Mouse (Mus musculus) lung, postnatal 36 days (tissue): ENCODE measurements around the gene Iqub.

Source experiments
- DNase-seq: peaks from one replicate; pipeline ENCODE4 v3.0.0; 2022; ENCODE audit warnings: mixed read lengths

Gene Iqub

GRCm38 (mm10) chr6:24514552-24515284 lies at the start of gene Iqub:
Iqub (minus strand) TSS chr6:24515067.
- DNase-seq = peak; percentile 75

GRCm38 (mm10) chr6:24564081-24564480 lies 49.2 kb upstream of the Iqub start:
- DNase-seq = no peak

- DNase-seq = no peak
These were observed 40.6 kb upstream of the Iqub start for GRCm38 (mm10) chr6:24555488-24555887.

GRCm38 (mm10) chr6:24554427-24555086 lies 39.7 kb upstream of the Iqub start:
- peak; percentile 26 for DNase-seq

DNA sequence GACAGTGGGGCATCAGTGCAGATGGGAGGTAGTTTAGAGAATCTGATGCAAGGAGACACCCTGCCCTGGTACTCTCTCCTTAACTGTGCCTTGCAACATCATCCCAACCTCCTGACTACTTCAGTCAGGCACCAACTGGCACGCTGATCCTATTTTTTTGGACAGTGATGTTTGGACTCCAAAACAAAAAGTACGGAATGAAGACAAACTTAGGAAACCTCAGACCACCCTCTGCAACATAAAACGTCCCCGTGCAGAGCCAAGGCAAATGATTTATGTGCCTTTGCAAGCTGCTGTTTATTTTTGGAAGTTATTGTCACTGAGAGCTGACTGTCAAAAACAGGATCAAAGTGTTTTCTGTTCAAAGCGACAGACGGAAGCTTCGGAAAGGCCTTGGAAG lies 37.2 kb upstream of the Iqub start:
- no peak for DNase-seq

- no peak for DNase-seq
These were observed 34.9 kb upstream of the Iqub start for GRCm38 (mm10) chr6:24549801-24550200.

GRCm38 (mm10) chr6:24546716-24547420 lies 32.0 kb upstream of the Iqub start:
- no peak for DNase-seq

- DNase-seq = no peak
These were observed 28.3 kb upstream of the Iqub start for GRCm38 (mm10) chr6:24543119-24543591.

GRCm38 (mm10) chr6:24542393-24542792 lies 27.5 kb upstream of the Iqub start:
- DNase-seq = peak; percentile 54

- no peak for DNase-seq
These were observed 25.2 kb upstream of the Iqub start for GRCm38 (mm10) chr6:24540106-24540505.

GRCm38 (mm10) chr6:24538435-24538834 lies 23.6 kb upstream of the Iqub start:
- DNase-seq = no peak

DNA sequence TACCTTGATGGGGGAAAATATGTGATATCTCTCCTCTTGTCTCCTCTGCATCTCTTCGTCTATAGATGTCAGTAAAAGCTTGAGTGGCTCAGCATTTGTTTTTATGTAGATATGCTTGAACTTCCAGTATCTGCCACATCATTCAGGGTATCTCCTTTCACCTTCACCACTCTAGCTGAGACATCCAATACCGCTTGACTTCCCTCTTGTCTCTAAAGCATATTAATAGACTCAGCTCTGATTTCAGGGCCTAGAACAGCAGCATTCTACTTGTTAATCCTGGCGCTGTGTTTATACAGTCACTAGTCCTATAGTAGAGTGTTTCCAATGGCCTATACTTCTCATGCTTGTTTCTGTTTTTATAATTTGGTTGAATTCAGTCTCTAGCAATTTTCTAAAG lies 17.9 kb upstream of the Iqub start:
- no peak for DNase-seq

- no peak for DNase-seq
These were observed 16.0 kb upstream of the Iqub start for GRCm38 (mm10) chr6:24530711-24531420.

- DNase-seq = peak; percentile 83
These were observed 15.3 kb upstream of the Iqub start for GRCm38 (mm10) chr6:24530166-24530565.

DNA sequence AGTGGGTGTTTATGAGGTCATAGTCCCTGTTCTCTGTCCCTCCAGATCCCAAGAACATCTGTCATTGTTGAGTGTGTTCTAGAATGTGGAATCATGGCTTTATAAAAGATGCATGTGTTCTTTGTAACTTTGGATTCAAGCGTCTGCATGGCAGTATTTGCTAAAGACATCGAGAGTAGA lies 13.1 kb upstream of the Iqub start, which contains the start of gene Asb15:
Asb15 (plus strand) TSS at position 81 of the 180 bp plus-strand sequence.
- no peak for DNase-seq

DNA sequence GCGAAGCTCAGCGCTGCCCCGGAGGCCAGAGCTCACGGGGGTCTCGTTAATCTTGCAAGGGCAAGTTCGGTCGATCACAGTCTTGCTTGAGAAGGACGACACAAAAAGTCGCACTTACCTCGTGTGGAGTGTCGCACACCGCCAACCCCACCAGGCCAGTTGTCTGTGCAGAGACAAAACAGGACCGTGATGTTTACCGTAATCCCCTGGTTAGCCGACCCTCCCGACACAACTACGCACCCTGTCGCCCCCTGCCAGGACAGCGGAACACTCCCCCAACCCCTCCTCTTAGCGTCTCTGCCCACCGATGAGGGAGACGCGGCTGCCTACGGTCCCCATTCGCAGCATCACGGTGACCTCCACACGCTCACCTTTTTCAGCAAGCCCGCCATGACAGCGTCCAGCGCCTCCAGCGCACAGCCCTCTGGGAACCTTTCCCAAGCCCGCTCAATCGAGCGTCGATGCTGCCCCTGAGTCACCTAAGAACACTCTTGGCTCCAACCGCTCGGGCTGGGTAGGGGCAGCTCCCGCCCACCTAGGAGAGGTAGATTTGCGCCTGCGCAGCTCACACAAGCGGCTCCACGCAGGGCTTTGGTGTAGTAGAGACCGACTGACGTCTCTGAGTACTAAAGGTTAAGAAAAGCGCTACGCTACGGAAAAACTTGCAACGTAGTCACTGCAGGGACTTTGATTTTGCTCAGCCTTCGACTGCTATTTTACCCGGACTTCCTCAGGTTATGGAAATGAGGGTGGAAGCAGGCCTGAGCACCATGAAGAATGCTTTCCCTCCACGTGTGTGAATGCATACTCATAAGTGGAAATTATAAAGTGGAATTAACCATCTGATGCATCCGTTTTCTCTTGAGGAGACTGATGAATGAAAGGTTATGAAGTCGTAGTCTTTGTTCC lies 12.5 kb upstream of the Iqub start, which contains the start of gene Ndufa5:
Ndufa5 (minus strand) TSS at position 859 of the 909 bp plus-strand sequence.
- peak; percentile 96 for DNase-seq

- no peak for DNase-seq
These were observed 10.8 kb upstream of the Iqub start for GRCm38 (mm10) chr6:24525705-24526104.

GRCm38 (mm10) chr6:24516197-24516596 lies 1.3 kb upstream of the Iqub start:
- peak; percentile 69 for DNase-seq

GRCm38 (mm10) chr6:24504141-24504540 lies 10.7 kb downstream of the Iqub start:
- no peak for DNase-seq

DNA sequence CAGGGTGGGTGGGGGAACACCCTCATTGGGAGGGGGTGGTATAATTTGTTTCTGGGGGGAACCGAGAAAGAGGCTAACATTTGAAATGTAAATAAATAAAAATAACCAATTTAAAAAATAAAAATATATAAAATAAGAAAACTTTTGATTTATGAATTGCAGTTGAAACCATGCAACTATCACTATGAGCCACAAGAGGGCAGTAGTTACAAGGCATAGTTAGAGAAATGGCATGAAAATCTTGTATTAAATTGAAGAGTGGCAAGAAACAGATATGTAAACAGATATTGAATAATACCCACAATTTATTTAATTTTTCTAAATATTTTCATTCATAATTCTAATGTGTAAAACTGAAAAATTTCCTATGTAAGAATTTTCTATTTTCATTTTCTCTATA lies 24.5 kb downstream of the Iqub start:
- DNase-seq = peak; percentile 30

DNA sequence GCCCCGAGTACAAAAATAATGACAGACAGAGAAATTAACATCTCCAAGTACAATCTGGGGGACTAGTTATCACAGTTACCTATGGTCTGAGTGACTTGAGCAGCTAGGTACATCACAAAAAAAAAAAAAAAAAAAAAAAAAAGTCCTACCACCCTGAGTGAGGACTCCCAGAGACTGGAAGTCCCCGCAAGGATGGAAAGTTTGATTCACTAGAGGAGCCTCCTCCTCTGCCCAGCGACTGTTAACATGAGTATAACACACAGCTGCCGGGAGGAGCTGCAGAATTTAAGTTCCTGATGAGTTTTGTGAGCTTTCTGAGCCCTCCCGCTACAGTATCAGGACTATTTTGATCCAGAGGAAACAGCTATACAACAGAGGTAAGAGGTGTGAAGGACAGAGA lies 28.3 kb downstream of the Iqub start:
- DNase-seq = no peak

DNA sequence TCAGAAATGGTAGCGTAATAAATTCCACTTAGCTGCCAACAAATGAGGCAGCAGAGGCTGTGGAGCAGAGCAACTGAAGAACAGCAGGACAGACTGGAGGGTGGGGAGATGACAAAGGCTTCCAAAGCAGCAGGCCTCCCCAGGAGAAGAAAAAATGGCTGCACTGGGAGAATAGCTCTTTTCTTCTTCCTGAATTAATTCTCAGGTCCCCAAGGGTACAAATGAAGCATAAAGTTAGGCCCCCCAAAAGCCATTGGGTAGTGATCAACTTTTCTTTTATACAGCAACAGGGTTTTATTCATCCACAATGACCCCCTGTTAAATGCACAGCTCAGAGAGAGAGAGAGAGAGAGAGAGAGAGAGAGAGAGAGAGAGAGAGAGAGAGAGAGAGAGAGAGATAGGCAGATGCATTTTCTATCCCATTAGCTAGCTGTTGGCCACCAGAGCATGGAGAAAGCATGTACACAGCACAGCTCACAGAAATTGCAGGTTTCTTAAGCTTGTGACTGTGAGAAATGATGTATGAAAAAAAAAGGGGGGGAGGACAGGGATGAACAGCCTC lies 44.2 kb downstream of the Iqub start:
- DNase-seq = no peak
